Mouse (Mus musculus): ENCODE results near the gene Slc25a3.
A peak's percentile ranks its signal among the peaks of the same experiment; 100 is the strongest.

The Slc25a3 gene

DNA sequence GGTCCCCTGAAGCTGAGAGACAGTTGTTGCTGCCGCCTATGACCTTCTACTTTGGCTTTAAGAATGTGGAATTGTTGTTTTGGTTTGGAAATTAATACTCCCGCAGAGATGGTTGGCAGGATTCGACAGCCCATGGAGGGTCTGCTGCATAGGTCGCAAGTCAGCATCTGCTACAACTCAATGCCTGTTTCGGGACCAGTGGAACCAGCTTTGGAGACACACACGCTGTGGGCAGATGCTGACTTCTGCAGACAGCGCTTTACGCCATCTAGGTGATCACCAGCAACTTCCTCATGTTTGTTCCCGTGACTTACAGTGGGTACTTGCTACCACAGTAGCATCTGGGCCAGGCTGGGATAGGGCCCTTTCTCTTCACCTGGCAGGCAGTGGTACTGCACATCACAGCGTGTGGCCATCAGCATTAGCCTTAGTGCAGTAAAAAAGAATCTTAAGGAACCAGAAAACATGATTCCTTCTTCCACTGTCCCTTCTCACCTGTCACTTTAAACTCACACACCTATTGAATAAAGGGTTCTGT is 18.9 kb upstream of the Slc25a3 start:
- no peak for DNase-seq (ENCODE audit: low spot score)

DNA sequence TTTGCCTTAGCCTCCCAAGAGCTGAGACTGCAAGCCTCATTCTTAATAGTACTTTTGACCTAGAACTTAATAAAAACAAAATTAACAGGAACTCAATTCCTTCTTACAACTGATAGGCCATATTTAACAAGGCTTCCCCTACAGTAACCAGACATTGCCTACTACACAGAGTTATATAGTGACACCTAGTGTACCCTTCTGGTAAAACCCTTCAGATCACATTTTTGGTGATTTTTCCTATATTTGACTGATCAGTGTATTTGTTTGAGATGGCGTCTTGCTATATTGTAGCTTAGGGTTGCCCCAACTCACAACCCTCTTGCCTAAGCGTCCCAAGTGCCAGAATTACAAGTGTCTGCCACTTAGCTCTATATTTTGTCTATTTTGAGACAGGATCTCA is 17.7 kb upstream of the Slc25a3 start:
- DNase-seq (ENCODE audit: low spot score) = no peak

DNA sequence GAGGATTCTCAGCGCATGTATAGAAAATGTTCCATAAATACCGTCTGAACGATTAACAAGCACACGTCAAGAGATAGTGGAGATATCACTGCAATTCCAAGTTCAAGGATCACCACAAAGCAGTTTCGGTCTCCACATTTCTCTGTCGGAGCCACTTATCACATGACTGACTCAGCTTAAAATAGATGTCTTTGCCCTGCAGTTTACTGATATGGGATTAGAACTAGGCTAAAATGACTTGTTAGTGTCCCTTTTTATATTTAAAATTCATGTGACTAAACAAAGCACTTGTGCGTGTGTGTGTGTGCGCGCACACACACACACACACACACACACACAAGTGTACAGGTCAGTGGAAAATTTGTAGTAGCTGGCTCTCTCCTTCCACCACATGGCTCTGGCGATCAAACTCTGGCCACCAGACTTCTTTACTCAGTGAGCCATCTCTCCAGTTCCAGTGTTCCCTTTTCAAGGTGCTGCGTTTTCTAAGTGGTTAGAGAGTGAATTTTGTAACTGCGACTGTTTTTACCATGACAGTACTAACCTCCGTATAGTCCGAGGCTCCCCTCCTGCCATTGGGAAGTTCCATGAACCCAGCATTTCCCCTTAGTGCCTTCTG is 15.4 kb upstream of the Slc25a3 start:
- no peak for DNase-seq (ENCODE audit: low spot score)

DNA sequence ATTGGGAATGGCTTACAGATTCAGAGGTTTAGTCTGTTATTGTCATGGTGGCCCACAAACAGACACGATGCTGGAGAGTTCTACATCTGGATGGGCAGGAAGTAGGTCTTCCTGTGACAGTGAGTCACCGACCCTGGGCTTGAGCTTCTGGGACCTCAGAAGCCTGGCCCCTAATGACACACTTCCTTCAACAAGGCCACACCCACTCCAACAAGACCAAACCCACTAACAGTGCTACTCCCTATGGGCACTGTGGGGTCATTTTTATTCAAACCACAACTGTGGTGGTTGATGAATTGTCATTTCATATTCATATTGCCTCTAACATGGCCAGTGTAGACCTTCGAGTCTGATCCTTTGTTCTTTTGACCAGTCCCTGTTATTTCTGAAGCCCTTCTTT is 14.5 kb upstream of the Slc25a3 start:
- DNase-seq (ENCODE audit: low spot score) = no peak

DNA sequence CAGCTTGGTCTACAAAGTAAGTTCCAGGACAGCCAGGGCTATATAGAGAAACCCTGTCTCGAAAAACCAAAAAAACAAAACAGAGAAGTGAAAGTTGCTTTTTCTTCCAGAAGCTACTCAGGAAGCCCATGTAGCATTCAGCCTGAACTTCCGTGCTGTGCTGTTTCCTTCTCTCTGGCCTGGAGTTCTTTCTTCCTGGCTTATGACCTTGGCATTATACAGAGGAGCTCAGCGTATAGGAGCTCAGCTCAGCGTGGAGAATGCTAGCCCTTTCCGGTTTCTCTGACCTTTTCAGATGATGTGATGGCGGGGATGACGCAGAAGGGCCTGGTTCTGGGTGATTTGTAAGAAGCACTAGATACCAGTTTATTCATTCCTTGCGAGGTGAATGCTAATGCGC is 13.5 kb upstream of the Slc25a3 start:
- no peak for DNase-seq (ENCODE audit: low spot score)

DNA sequence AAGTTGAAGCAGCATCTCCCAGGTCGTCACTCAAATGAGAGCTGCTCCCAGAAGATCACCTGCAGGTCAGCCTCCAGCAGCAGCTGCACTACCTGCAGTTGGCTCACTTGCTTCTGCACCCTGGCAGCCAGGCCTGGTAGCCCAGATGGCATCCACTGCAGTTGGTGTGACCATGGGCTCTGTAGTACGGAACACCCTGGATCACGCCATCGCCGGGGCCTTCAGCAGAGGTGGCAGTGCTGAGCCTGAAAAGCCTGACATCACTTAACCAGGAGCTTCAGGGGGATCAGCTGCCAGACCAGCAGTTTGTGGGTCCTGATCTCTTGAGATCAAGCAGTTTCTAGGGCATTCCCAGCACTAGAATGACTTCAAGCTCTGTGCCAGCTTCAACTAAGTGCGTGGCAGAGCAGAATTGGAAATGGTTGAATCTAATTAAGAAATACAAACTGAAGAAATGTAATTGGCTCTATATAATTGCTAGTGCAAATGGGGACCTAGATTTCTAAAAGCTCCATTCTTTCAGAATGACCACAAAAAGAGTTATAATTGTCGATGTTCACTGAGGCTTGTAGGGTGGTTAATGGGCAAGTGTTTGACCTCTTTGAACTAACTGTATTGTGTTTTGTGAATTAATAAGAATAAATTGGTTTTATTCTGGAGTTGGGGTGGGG is 11.6 kb upstream of the Slc25a3 start:
- DNase-seq (ENCODE audit: low spot score) = no peak

DNA sequence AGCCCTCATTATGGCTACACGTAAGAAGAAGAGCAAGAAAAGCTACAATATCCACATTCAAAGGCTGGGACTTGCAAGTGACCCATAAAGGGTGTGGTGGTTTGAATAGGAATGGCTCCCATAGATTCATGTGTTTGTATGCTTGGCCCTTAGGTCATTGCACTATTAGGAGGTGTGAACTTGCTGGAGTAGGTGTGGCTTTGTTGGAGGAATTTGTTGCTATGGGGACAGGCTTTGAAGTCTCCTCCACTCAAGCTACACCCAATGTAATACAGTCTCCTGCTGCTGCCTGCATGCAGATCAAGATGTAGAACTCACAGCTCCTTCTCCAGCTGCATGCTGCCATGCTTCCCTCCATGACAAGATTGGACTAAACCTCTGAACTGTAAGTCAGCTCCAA is 7.7 kb upstream of the Slc25a3 start:
- no peak for DNase-seq (ENCODE audit: low spot score)

DNA sequence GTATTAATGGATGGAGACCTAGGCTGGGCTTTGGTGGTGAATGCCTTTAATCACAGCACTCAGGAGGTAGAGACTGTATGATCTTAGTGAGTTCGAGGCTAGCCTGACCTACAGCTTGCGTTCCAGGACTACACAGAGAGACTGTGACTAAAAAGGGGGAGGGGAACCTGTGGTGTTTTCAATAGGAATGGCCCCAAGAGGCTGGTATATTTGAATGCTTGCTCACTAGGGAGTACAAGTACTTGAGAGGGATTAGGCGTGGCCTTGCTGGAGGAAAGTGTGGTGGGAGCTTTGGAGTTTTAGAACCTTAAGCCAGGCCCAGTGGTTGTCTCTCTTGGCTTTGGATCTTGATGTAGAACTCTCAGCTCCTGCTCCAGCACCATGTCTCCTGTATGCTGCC is 6.9 kb upstream of the Slc25a3 start:
- DNase-seq (ENCODE audit: low spot score) = no peak

DNA sequence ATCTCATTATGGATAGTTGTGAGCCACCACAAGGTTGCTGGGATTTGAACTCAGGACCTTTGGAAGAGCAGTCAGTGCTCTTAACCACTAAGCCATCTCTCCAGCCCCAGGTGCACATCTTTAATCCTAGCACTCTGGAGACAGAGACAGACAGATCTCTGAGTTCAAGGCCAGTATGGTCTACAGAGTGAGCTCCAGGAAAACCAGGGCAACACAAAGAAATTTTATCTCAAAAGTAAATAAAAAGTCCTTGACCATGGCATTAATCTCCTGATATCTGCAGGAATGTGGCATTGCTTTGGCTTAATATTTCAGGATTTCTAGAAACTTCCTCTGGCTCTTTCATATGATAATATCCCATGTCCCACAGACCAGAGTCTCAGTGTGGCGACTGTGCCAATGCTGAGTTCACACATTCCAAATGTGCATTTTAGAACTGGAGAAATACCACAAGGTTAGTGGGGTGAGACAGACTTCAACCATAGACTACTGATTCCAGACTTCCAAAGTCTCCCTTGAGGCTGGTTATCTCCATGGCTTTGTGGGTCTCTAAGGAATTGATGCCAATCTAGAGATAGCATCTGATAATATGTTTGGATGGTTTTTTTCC is 4.8 kb upstream of the Slc25a3 start:
- DNase-seq (ENCODE audit: low spot score) = peak; percentile 9

DNA sequence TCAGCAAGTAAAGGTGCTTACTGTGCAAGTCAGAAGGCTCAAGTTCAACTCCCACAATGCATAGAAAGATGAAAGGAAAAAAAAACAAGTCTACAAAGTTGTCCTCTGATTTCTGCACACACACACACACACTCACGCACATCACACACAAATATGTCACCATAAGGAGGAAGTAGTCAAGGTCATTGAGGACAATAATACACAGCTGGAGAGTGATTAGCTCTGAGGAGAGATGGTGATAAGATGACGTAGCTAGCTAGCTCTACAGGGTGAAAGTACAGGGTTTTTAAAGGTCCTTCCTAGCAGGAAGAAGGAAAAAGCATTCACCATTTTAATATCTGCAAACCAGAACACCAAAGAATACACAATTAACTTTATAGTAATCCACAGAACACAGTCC is 3.5 kb upstream of the Slc25a3 start:
- DNase-seq (ENCODE audit: low spot score) = no peak

DNA sequence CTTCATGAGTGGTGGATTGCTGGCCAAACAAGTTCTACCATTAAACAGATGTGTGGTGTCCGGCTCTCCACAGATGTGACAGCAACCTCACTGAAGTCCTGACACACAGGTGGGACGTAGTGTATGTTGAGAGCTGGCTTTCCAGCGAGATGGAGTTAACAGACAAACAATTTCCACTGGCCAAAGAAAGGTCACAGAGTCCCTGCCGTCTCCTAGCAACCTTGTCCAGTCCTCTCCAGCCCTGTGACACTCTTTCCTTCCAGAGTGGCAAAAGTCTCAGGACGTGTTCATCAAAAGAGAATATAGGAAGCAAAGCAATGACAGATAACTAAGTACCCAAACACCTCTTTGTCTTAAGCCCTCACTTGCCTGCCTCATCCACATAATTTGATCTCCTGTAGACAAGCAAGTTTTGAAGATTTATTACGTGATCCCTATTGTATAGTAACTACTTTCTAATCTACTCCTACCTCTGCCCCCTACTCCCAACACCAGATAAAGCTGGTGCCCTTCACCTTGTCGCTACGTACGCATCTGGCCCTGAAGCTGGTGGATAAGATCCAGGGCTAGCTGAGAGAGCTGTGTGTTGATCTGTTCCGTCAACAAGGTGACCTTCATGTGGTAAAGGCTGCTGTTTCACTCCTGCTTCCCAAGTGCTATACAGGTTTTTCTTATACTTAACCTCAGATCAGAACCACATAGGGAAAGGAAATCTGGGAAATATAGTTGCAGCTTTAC is 2.9 kb upstream of the Slc25a3 start:
- peak; percentile 7 for DNase-seq (ENCODE audit: low spot score)

DNA sequence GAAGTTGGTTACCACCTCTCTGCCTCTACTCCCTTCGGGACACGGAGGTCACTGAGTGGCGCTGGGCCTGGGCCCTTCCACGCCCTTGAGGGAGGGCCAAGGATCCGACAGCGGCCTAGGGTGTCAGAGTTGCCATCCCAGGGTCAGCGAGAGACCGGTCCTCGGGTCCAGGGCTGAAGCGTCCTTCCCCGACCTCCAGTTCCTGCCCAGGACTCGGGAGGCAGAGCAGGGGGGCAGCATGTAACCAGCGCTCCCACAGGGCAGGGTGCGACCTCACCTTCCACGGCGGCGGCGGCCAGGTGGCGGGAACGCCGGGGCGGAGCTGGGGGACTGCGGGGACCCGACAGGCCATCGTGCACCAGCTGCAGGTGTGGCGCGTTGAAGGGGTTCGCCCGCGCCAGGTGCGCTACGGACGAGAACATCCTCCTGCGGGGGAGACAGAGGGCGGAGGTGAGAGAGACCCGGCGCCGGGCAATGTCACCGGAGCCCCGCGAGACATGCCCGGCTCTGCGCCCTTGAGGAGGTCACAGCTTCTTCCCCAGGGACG is 505 bp downstream of the Slc25a3 start:
- peak; percentile 19 for DNase-seq (ENCODE audit: low spot score)

DNA sequence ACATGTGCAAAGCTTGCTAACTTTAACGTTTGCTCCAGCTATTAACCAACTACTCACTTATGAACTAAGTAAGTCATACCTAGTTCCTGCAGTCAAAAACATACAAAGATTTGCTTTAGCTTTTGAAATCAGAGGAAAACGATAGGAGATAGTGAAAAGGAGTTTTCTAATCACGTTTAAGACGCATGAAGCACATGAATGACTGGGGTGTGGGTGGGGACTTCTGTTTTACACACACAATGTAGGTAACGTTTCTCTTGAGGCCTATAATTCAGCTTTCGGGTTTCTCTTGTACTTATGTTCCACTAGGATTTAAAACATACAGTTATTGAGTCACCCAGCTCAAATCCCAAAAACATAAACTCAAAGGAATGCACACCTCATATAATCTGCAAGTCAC is 1.2 kb downstream of the Slc25a3 start:
- DNase-seq (ENCODE audit: low spot score) = no peak

DNA sequence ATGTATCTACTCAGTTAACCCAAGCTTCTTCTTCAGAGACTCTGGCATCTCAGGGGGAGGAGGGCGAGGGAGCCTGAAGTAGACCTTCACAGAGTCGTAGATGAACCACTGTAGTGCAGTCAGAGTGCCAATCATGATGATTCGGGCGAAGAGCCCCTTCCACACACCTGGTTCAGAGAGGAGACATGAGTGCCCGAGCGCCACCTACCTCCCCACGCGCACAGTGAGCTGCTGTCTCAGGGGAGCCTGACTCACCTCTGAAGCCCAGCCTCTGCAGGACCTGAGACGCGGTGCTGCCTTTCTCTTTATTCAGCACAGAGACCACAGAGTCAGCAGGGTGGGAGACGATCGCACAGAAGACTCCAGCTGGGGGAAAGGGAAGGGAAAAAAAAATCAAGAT is 6.9 kb downstream of the Slc25a3 start:
- no peak for DNase-seq (ENCODE audit: low spot score)

DNA sequence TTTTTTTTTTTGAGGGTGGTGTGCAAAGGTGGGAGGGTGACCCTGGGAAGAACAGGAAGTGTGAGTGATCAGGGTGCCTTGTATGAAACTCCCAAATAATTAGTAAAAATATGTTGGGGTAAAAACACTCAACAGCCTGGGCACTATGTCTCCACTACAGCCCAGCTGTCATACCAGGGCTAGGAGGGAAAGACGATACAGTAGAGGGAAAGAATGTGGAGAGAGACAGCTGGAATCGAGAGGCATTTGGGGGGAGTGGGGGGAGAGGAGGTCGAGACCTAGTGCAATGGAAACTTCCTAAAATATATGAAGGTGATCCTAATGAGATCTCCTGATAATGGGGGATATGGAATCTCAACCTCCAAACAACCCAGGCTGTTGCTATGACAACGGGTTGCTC is 14.0 kb downstream of the Slc25a3 start:
- DNase-seq (ENCODE audit: low spot score) = no peak

DNA sequence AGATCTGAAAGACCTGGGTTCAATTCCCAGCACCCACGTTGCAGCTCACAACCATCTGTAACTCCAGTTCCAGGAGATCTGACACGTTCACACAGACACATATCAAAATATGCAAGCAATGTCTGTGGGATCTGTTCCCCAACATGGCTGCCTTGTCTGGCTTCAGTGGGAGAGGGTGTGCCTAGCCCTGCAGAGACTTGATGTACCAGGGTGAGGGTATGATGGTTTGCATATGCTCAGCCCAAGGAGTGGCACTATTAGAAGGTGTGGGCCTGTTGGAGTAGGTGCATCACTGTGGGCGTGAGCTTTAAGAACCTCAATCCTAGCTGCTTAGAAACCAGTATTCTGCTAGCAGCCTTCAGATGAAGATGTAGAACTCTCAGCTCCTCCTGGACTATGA is 17.9 kb downstream of the Slc25a3 start:
- DNase-seq (ENCODE audit: low spot score) = no peak

DNA sequence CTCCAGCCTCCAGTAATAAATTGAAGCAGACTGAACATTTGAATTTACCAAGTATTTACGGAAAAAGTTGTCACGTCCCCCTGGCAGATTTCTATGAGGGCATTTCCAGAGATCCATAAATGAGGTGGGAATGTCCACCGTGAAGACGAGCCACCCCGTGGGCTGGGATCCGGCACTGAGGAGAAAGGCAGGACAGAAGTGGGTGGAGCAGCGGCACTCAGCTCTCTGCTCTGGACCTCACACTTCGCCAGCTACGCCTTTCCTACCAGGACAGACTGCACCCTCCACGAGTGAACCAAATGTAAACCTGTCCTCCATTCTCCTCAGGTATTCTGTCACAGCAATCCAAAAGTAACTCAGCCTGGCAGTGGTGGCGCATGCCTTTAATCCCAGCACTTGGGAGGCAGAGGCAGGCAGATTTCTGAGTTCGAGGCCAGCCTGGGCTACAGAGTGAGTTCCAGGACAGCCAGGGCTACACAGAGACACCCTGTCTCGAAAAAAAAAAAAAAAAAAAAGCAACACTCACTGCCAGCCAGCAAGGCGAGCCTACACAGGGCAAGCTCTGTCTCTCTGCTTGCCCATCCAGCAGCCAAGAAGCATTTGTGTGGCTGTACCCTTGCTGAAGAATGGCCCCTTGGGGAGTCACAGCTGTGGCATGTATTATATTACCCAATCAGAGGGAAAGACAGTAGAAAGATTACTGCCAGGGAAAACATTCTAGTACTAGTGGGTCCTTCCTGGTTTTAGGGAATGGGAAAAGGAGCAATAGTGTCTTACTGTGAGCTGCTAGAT is 20.9 kb downstream of the Slc25a3 start:
- DNase-seq (ENCODE audit: low spot score) = no peak

DNA sequence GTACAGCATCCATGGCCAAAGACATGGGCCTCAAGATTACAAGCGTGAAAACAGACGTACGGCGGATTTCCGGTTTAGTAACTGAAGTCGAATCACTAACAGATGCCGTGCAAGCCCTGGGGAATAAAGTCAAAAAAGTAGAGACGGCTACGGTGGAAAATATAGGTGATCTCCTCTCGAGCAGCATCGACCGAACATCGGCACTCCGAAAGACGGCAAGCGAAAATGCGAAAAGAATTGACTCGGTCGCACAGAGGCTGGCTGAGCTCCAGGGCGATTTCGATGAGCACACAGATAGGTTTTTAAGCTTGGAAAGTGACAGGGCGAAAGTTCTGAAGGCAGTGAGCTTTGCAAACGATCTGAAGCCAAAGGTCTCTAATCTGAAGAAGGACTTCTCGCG is 21.9 kb downstream of the Slc25a3 start:
- DNase-seq (ENCODE audit: low spot score) = no peak

DNA sequence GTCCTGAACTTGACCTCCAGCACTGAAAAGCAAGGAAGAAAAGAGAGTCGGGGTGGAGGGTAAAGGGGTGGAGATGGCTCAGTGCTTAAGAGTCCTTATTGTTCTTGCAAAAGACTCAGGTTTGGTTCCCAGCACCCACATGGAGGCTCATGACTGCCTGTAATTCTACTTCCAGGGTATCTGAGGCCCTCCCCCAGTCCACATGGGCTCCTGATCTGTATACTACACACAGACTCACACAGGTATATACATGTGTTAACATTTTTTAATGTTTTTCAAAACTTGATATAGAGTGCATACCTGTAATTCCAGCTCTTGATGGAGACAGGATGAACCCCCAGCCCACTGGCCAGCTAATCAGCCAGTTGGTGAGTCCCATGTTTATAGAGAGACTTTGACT is 23.8 kb downstream of the Slc25a3 start:
- no peak for DNase-seq (ENCODE audit: low spot score)

DNA sequence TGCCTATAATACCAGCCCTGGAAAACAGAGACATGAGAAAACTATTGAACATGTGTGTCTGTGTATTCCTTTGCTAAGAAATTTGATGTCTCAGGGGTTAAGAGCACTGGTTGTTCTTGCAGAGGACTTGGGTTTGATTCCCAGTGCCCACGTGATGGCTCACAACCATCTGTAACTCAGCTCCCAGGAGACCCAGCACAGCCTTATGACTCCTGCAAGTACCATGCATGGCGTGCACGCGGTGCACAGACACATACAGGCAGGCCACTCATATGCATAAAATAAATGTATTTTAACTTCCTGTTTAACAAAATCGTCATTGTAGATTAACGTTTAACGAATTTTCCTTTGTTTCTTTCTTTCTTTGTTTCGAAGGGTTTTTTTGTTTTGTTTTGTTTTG is 25.8 kb downstream of the Slc25a3 start:
- no peak for DNase-seq (ENCODE audit: low spot score)

DNA sequence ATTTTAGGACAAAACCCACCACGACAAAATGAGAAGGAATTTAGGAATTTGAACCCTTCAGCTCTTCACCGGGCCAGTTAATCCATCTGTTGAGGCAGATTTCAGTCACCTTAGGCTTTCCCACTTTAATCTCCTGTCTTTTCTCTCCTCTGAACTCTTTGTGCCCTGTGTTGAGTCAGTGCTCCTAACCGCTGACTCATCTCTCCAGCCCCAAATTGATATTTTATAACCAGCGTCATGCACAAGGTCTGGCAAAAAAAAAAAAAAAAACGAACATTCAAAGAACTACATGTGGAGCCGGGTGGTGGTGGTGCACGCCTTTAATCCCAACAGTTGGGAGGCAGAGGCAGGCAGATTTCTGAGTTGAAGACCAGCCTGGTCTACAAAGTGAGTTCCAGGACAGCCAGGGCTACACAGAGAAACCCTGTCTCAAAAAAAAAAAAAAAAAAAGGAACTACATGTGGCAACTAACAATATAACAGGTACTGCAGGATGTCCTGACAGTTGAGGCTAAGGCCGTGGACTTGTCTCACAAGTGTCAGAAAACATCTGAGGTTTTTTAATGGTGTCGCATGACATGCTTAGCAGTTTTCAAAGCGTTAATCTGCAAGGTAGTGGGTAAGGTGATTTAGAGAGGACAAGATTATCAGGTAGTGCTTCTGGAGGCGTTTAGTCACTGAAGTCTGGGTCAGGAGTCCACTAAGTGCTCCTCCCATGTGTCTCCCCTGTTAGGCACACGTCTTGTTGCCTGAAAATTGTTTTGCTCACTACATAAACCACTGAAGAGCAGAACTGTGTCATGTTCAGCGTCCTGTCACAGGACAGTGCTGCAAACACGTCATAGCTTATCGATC is 29.4 kb downstream of the Slc25a3 start:
- DNase-seq (ENCODE audit: low spot score) = no peak

Data from ovary, adult 18-20 months (tissue).